In genomic region chr3:84305722-84306510, GRCm38 (mm10) we compare ENCODE assay signal across 8 mouse cellular contexts. TPM values are rescaled to one million over a fixed set of nuclear protein-coding genes. Genes with fewer than 3 reads are reported as not detected.
DNase-seq lines count a peak whose midpoint lies in the region; ATAC-seq and TF ChIP-seq lines count a peak whose summit lies in the region.

No protein-coding gene starts in this region.

- H3K4me1 ChIP-seq in cerebellum, adult 2 months (ENCODE audit: control insufficient read depth, insufficient read depth, low read length) = peaks cover 3% of the 10 kb centered on the region; the same call in 1 of the 2 replicates
- H3K4me1 ChIP-seq in liver, embryonic 13.5 days (replicated peaks) = peaks cover 13% of the 10 kb centered on the region
- peaks cover 11% of the 10 kb centered on the region; the same call in 1 of the 2 replicates for H3K4me1 ChIP-seq in hindbrain, postnatal 0 days (ENCODE audit: insufficient read depth, low read length)
- peaks cover 37% of the 10 kb centered on the region for H3K4me1 ChIP-seq in neural tube, embryonic 12.5 days

- peak overlapping the region; percentile 45 for H3K4me3 ChIP-seq in cerebellum, adult 2 months (replicated peaks; ENCODE audit: insufficient read depth, low read depth, low read length)
- H3K4me3 ChIP-seq in liver, embryonic 13.5 days (replicated peaks) = 0 out of 2 replicates have a peak overlapping the region, but pooled peaks have one; percentile 39
- H3K4me3 ChIP-seq in hindbrain, postnatal 0 days (ENCODE audit: low read length) = peak overlapping the region; percentile 48
- H3K4me3 ChIP-seq in neural tube, embryonic 12.5 days = peak overlapping the region; percentile 46; the same call in 1 of the 2 replicates

- H3K27ac ChIP-seq in cerebellum, adult 2 months (ENCODE audit: insufficient read depth, low read length) = no peak overlapping the region
- no peak overlapping the region for H3K27ac ChIP-seq in liver, embryonic 13.5 days
- H3K27ac ChIP-seq in hindbrain, postnatal 0 days = peak overlapping the region; percentile 78; the same call in 1 of the 2 replicates
- H3K27ac ChIP-seq in neural tube, embryonic 12.5 days = peak overlapping the region; percentile 47; the same call in 1 of the 2 replicates

- H3K9me3 ChIP-seq in liver, embryonic 13.5 days (replicated peaks) = 0 out of 2 replicates have a peak, but pooled peaks cover 2% of the 10 kb centered on the region
- no peaks in the 10 kb centered on the region for H3K9me3 ChIP-seq in hindbrain, postnatal 0 days (ENCODE audit: low read length)
- H3K9me3 ChIP-seq in neural tube, embryonic 12.5 days = no peaks in the 10 kb centered on the region

- DNase-seq in cerebellum, adult 2 months = no peak
- DNase-seq in cerebellum, postnatal 14 days = no peak
- DNase-seq in liver, embryonic 13.5 days = no peak
- DNase-seq in liver = no peak
- peak; percentile 56 for DNase-seq in hindbrain, postnatal 0 days (ENCODE audit: low spot score)
- no peak for DNase-seq in adrenal gland, postnatal 4 days (ENCODE audit: low spot score in 2 of 2)

- TF ChIP-seq POLR2A in cerebellum, adult 2 months (IDR thresholded peaks at IDR 0.05; ENCODE audit: borderline replicate concordance, insufficient read depth, low read length) = no peak

- 52% methylated on average over 15 of the region's 15 CpGs for WGBS in cerebellum, adult 2 months
- 43% methylated on average over 15 of the region's 15 CpGs for WGBS in liver, embryonic 13.5 days (ENCODE audit: insufficient replicate concordance)
- 14% methylated on average over 15 of the region's 15 CpGs for WGBS in hindbrain, postnatal 0 days
- WGBS in neural tube, embryonic 12.5 days = 24% methylated on average over 15 of the region's 15 CpGs

- no peaks in the 10 kb centered on the region for H3K27me3 ChIP-seq in cerebellum, adult 2 months (ENCODE audit: control insufficient read depth, insufficient read depth, low read length)
- peaks cover 58% of the 10 kb centered on the region for H3K27me3 ChIP-seq in liver, embryonic 13.5 days
- H3K27me3 ChIP-seq in hindbrain, postnatal 0 days (ENCODE audit: insufficient read depth, low read length) = no peaks in the 10 kb centered on the region
- H3K27me3 ChIP-seq in neural tube, embryonic 12.5 days (replicated peaks) = no peaks in the 10 kb centered on the region

- no peak for TF ChIP-seq CTCF in cerebellum, adult 2 months (IDR thresholded peaks at IDR 0.05; ENCODE audit: borderline replicate concordance, insufficient read depth, low read depth, low read length)
- no peak for TF ChIP-seq CTCF in hindbrain, postnatal 0 days (IDR thresholded peaks at IDR 0.05; ENCODE audit: low read depth)

- no peak overlapping the region for H3K4me2 ChIP-seq in liver, embryonic 13.5 days
- peak overlapping the region; percentile 83 for H3K4me2 ChIP-seq in hindbrain, postnatal 0 days (ENCODE audit: low read depth, low read length)
- peak overlapping the region; percentile 79 for H3K4me2 ChIP-seq in neural tube, embryonic 12.5 days (replicated peaks)

- ATAC-seq in liver, embryonic 13.5 days (ENCODE audit: low read depth) = no peak
- peak; percentile 31 for ATAC-seq in hindbrain, postnatal 0 days
- ATAC-seq in neural tube, embryonic 12.5 days (ENCODE audit: low FRiP score, low read depth) = peak; percentile 8
- no peak for ATAC-seq in erythroblast, adult 5-6 weeks (replicated peaks; ENCODE audit: low FRiP score, poor library complexity, severe bottlenecking)

- no peak overlapping the region for H3K9ac ChIP-seq in liver, embryonic 13.5 days
- peak overlapping the region; percentile 51; the same call in 1 of the 2 replicates for H3K9ac ChIP-seq in hindbrain, postnatal 0 days (replicated peaks; ENCODE audit: low read length)
- H3K9ac ChIP-seq in neural tube, embryonic 12.5 days = no peak overlapping the region

- no peaks in the 10 kb centered on the region for H3K36me3 ChIP-seq in liver, embryonic 13.5 days
- H3K36me3 ChIP-seq in hindbrain, postnatal 0 days (ENCODE audit: insufficient read depth, low read length) = no peaks in the 10 kb centered on the region
- no peaks in the 10 kb centered on the region for H3K36me3 ChIP-seq in neural tube, embryonic 12.5 days

RNA-seq across cellular contexts. Expression of gene Trim2, which starts 0.8 kb away (rescaled TPM):
- 120 and 129 TPM in 2 replicates for polyA plus RNA-seq in cerebellum, adult 2 months (2012; rRNA removed)
- 3.9 and 4.8 TPM in 2 replicates for polyA plus RNA-seq in liver, embryonic 13.5 days (2015; fragmentation: Nextera tagmentation; extraction: Ambion mirVana)
- total RNA-seq in hindbrain, postnatal 0 days (2014; rRNA removed) = 217 and 236 TPM in 2 replicates
- 116 and 130 TPM in 2 replicates for polyA plus RNA-seq in hindbrain, postnatal 0 days (2015; fragmentation: Nextera tagmentation; extraction: Ambion mirVana)
- 132 and 151 TPM in 2 replicates for polyA plus RNA-seq in neural tube, embryonic 12.5 days (2016; fragmentation: Nextera tagmentation; extraction: Ambion mirVana)
- total RNA-seq in adrenal gland, postnatal 4 days (2021) = 10 to 100 TPM; 59.5 to 71.3 TPM
- total RNA-seq in erythroblast, adult 5-6 weeks (2015; ENCODE audit: low replicate concordance) = 1.9 and 3.8 TPM in 2 replicates
- 4.3 and 4.5 TPM in 2 replicates for total RNA-seq in erythroblast, adult 5-6 weeks (2017; ENCODE audit: low replicate concordance)

Comparison
In these comparisons a context has a peak if more than half of its experiments do, and no peak if none do; other contexts are left out.
1. H3K27ac ChIP-seq: peak in hindbrain, postnatal 0 days (single experiment) and neural tube, embryonic 12.5 days (single experiment); none in cerebellum, adult 2 months (single experiment) and liver, embryonic 13.5 days (single experiment).
2. ATAC-seq: peak in hindbrain, postnatal 0 days (single experiment) and neural tube, embryonic 12.5 days (single experiment); none in liver, embryonic 13.5 days (single experiment) and erythroblast, adult 5-6 weeks (single experiment).
3. RNA of gene Trim2, which starts 0.8 kb away (polyA plus RNA-seq): 132 to 151 TPM in neural tube, embryonic 12.5 days, 116 to 130 TPM in hindbrain, postnatal 0 days and 120 to 129 TPM in cerebellum, adult 2 months; 3.9 to 4.8 TPM in liver, embryonic 13.5 days; every median in the first group is over 10 times any median in the second.
4. Peak in every context shown above with its lines, with median percentiles within 50 percentile points of each other: H3K4me3 ChIP-seq.